Mouse (Mus musculus) lung, postnatal 14 days (tissue): ENCODE measurements around the gene Cnot9.
"Not testable (repeated sequence)": the region's sequence is repeated elsewhere in the genome, so short reads cannot be mapped to it uniquely, and the experiment has no call there.

ENCODE experiments used
- DNase-seq: peaks from one replicate; pipeline ENCODE4 v3.0.0; 2021

Gene Cnot9

DNA sequence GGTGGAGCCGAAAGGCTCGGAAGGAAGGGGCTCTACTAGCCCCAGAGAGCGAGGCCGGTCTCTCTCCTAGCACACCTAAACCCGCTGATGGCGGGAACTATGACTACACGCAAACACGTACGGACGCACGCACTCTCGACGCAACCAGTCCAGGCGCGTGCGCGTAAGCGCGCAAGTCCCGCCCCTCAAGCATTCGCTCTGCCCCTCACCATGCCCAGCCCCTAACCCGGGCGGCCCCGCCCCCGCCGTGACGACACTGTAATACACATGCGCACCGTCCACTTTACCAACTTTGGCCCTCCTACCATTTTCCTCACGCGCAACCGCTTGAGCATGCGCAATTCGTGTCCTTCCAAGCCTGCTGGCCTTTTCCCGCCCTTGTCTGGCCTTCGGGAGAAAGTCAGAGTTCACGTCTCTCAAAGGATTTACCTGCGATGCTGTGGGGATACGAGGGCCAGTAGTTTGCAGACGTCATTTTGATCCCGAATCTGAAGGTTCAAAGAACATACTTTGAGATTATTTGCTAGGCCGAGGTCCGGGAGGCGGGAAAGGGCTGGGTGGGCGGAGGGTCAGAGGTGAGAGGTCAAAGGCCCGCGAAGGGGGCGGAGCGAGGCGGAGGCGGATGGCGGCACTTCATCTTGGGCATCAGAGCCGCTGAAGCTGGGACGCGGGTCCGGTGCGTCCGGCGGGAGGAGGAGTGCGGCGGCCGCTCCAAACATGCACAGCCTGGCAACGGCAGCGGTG lies at the start of gene Cnot9:
Gene Cnot9 (plus strand): TSS at position 338 of the 744 bp plus-strand sequence.
- peak; percentile 100 for DNase-seq

DNA sequence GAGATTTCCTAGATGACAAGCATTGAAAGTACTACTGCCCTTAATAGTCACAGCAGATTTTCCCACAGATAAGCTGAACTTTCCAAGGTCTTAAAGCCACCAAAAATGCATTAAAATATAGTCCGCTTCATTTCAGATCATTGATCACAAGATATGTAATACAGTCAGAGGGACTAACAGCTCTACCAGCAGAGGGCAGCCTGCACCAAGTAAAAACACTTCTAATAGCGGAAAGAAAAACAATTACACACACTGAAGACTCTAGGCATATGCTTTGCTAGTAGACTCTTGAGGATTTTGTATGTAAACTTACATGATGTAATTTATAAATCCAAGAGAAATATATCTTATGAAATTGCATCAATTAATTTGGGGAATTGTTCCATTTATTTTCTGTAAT lies 45.6 kb upstream of the Cnot9 start:
- DNase-seq, result peak; percentile 53

DNA sequence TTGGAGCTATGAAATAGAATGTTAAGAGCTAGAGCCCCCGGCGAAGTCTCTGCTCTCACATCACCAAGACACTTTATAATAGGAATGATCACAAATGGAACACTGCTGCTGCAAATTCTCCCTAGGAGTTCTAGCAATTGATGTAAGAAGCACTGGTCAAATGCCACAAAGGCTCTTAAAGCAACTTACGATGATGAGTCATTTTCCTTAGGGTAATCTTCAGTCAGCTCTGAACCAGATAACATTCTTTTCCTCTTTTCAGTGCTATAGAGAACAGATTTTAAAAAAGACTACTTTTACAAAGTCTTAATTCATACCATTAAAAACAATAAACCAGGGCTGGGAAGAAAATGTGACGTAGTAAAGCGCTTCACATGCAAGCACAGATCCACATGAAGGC lies 20.1 kb upstream of the Cnot9 start:
- no peak for DNase-seq

DNA sequence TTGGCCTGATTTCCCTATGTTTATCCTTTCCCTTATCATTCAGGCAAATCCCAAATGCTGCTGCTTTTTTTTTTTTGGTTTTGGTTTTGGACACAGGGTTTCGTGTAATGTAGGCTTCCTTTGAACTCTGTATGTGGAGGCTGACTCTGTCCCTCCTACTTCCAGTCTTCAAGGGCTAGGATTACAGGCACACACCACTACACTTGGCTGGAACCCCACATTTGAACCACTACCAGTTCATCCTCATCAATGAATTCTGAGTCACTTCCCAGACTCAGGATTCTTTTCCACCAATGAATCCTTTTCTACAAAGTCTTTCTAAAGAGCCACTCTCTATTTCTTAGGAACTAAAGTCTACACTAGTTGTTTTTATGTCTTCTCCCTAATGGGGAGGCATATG lies 4.8 kb upstream of the Cnot9 start:
- DNase-seq, result no peak

DNA sequence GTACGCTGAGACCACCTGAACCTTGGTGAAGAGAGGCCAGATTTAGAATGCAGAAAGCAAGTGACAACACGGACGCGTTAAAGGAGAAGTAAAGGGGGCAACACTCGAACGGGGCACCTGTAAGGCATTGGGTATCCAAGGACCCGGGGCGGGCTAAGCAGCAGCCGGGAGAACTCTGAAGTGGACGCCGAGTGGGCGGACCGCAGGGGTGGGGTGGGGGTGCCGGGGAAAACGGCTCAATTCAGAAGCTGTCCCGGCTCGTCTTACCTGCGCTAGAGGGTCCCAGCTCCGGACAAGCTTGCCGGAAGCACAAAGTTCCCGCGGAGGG lies 501 bp upstream of the Cnot9 start:
- DNase-seq, result no peak

DNA sequence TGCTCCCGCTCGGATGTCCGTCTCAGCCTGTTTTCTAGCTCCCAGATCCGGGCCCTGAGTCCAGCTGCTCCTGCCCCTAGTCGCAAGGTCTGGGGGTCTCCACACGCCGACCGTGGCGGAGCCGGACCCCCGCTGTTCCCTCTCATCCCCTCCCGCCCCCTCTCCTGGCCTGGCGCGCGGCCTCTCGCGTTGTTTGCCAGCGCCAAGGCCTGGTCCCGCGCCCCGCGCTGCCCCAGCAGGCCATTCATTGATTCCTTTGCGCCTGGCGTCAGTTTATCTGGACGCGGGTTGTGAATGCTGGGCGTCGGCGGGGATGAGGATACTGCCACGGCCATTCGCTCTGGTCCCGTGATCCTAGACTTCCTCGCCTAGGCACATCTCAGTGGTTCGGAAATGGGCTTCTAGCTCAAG lies 618 bp downstream of the Cnot9 start:
- DNase-seq, result no peak

DNA sequence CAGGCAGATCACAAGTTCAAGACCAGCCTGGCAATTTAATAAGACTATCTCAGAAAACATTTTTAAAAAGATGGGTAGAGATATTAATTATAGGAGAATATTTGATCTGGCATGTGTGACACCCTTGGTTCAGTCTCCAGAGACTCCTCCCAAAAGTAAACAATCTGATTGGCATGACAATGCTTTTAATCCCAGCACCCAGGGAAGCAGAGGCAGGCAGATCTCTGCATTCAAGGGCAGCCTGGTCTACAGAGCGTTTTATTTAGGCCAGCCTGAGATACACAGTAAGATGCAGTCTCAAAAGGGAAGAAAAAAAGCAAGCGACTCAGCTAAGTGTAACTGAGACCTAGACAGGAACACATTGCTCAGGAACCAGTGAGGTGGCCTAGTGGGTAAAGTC lies 1.9 kb downstream of the Cnot9 start:
- DNase-seq, result no peak

DNA sequence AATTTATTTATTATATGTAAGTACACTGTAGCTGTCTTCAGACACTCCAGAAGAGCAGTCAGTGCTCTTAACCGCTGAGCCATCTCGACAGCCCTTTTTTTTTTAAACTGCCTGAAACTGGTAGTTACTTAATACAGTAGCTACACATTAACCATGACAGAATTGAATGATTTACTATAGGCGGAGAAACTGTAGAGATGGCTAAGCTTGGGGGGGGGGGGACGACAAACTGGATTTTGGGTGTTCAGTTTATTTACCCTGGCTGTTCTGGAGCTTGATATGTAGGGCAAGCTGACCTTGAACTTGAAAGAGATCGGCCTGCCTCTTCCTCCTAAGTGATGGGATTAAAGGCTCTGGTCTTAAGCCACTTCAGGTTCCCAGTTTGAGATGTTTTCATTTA lies 5.4 kb downstream of the Cnot9 start:
- DNase-seq, result no peak

DNA sequence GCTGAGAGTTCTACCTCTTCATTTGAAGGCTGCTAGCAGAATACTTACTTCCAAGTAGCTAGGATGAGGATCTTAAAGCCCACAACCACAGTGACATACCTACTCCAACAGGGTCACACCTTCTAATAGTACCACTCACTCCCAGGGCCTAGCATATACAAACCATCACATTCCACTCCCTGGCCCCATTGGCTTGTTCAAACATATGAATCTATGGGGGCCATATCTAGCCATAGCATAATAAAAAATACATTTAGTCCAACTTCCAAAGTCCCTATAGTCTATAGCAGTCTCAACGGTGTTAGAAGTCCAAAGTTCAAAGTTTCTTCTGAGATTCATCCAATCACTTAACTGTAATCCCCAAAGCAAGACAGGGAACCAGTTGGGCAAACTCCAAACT lies 7.1 kb downstream of the Cnot9 start:
- DNase-seq, result not testable (repeated sequence)

DNA sequence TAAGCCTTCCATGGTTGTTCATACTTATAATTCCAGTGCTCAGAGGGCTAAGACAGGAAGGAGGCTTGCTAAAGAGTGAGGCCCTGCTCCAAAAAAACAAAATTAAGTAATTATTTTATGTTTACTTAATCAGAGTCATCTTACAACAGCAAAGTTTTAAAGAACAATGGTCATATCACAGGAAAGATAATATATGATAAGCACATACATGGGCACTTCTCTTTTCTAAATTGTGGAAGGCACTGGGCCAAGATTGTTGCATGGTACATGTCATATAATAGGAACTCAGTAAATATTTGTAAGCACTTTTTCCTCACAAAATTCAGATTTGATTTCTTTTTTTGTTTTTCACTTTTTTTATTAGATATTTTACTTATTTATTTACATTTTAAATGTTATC lies 14.0 kb downstream of the Cnot9 start:
- DNase-seq, result no peak

DNA sequence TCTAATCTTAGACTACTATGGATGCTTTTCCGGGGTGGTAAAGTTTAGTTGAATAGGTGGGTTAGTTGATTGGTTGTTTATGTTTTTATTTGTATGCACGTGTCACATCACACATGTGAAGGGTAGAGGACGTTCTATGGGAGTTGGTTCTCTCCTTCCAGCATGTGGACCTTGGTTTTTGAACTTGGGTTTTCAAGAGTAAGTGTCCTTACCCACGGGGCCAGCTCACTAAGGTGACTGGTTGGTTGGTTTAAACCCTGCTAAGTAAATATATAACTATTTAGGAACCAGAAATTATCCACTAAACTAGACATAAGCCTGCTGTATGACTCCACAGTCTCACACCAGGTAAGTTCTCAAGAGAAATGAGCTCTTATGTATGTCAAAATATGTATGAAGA lies 18.9 kb downstream of the Cnot9 start:
- DNase-seq, result no peak

DNA sequence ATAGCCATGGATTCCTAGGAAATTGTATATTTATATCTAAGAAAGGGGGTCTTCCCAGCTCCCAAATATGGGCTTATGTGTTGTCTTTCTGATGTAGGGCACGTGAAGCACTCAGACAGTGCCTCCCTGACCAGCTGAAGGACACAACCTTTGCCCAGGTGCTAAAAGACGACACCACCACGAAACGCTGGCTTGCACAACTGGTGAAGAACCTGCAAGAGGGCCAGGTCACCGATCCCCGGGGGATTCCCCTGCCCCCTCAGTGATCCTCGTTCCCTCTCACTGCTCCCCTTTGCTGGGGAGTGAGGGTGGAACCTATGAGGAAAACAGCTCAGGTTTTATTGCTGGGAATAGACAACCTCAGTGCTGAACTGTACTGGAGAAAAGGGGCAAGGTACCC lies 22.7 kb downstream of the Cnot9 start:
- no peak for DNase-seq

DNA sequence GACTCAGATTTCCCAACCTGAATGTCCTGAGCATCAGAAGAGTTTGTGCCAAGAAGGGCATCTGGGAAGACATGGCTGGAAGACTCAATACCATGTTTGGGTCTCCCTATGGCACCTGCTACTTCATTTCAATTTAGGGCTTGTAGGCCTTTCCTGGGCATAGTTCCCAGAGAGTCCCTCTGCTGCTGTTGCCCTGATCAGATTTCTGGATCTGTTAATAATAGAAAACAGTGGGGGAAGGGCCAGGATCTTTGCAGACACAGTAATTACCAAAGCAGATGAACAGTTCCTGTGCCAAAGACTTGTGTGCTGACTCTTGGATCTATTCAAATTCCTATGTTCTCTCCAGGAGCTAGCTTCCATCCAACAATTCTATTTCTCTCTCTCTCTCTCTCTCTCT lies 32.8 kb downstream of the Cnot9 start:
- DNase-seq, result no peak

DNA sequence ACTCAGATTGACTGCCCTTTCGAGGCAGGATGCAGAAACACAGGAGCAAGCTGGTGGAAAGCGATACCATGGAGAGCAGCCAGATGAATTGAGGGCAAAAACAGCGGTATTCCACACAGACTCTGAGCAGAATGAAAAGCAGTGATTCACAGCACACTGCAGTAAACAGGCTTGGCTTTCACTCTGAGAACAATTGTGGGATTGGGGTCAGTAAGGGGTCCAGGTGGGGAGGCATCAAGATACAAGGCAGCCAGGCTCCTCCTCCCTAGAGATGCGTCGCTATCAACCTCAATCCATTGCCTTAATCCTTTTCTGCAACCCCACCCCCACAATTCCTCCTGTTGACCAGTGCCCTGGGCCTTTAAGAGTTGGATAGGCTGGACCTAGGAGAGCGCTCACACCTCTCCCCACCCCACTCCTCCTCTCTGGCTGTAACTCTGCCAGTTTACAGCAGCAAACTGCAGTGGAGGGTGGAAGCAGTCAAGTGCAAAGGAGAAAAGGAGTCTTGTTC lies 36.6 kb downstream of the Cnot9 start, which contains the start of gene Plcd4:
Gene Plcd4 (plus strand): TSS at position 438 of the 511 bp plus-strand sequence.
- DNase-seq, result no peak

DNA sequence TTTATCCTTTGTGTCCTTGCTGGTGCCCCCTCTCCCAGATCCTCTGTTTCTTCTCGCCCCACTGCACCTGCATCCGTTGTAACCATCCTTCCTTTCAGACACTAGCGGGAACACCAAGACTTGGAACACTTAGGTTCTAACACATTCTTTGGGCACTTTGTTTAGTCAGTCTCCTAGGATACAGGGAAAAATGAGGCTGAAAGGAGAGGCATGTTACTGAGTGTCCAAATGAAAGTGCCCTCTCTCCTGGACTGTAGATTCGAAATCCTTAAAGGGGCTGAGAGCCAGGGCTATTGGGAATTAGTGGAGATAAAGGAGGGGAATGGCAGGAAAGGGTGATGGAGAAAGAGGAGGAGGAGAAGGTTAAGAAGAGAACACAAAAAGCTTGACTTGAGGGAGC lies 38.3 kb downstream of the Cnot9 start, which contains the start of gene Usp37:
Gene Usp37 (minus strand): TSS at position 101 of the 400 bp plus-strand sequence.
- no peak for DNase-seq

DNA sequence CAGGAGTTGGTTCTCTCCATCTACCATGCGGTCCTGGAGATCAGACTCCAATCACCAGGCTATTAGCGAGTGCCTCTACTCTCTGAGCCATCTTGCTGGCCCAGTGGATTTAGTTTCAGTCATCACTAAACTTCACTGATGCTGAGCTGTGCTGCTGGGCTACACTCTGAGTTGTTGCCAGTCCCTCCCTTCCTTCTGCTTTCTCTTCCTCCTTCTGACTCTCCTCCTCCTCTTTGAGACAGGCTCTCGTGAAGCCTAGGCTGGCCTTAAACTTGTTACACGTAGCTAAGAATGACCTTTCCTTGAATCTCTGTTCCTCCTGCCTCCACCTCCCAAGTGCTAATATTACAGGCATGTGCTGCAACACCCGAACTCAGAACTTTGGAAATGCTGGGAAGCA lies 53.2 kb downstream of the Cnot9 start:
- DNase-seq, result no peak

DNA sequence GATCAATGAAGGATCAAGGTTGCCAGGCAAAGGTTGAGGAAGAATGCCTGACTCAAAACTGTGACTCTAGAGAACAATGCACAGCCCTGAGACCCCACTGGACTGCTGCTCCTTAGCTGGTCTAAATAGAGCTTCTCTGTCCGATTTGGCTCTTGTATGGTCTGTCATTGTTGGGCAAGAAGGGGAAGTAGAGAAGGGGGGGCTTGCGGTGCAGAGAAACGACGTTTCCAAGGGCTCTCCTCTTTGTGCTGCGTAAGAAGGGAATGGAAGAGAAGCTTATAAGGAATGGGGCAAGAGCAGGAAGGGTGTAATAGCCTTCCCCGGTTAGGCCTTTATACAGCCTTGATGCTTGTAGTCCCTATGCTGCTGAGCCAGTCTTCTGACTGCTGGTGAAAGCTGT lies 60.0 kb downstream of the Cnot9 start:
- no peak for DNase-seq

DNA sequence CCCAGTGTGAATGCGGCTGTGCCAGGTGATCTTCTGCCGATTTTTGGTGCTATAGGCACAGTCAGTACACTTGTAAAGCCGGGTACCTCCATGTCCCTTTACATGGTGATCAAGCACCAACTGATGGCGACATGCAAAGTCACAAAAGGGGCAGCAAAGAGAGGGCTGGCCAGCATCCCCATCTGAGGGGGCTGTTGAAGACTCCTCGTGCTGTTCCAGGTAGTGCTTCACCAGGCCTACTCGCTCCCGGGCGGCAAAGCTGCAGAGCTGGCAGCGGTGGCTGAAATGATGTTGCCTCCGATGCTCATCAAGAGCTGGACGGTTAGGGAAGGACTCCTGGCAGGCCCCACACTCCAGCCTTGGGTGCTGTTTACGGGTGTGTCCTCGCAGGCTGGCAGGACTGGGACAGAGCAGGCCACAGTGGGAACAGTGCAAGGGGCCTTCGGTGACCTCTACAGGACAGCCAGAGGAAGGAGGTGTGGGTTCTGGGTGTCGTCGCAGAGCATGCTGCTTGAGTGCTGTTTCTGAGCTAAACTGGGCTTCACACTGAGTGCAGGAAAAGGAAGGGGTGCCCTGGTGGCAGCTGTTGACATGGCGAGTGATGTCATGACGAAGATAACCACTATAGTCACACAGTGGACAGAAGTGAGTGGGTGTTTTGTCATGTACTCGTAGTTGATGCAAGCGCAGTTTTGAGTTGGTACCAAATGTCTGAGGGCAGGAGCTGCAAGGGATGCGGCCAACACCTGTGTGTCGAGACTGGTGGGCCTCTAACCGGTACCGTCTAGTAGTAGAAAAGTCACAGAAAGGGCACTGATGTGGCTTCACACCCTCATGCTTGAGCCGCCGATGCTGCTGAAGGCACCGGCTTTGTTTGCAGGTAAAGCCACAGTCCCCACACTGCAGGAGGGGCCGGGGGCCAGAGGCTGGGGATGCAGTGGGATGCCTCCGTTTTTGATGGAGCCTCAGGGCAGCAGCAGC lies 64.2 kb downstream of the Cnot9 start:
- DNase-seq, result no peak
